Mouse (Mus musculus): ENCODE data around the gene Cdc42ep2.
A peak's percentile ranks its signal among the peaks of the same experiment; 100 is the strongest.
"Not testable (repeated sequence)": the region's sequence is repeated elsewhere in the genome, so short reads cannot be mapped to it uniquely, and the experiment has no call there.

The Cdc42ep2 gene

GRCm38 (mm10) chr19:5912103-5913006 lies 12.3 kb downstream of the Cdc42ep2 start:
- peak; percentile 98 for DNase-seq (ENCODE audit: low spot score)

DNA sequence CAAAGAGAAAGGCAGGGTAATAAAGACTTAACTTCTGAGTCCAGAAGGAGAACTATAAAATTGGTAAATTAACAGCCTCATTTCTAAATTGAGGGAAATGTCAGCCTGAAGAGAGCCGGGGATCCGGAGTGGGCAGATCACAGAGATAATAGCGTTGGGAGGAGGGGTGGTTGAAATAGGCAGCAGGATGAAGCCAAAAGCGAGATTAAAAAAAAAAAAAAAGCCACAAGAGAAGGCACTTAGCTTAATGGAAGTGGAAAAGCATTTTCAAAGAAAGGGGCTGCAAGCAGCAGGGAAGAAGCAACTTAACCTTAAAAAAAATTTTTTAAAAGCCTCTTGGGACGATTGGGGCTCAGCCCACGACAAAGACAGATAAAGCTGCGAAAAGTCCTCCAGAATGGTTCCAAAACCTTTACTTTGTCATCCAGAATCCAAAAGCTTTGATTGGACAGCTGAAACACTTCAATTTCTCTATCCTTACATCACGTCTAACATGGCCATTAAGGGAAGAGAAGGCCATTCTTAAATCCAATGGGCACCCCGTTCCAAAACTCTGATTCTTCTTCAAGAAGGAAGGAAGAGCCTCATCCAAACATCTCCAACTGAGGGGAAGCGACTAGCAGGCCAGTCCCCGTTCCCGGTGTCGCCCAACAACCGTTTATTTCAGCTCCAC lies 13.1 kb downstream of the Cdc42ep2 start:
- no peak for DNase-seq (ENCODE audit: low spot score)

DNA sequence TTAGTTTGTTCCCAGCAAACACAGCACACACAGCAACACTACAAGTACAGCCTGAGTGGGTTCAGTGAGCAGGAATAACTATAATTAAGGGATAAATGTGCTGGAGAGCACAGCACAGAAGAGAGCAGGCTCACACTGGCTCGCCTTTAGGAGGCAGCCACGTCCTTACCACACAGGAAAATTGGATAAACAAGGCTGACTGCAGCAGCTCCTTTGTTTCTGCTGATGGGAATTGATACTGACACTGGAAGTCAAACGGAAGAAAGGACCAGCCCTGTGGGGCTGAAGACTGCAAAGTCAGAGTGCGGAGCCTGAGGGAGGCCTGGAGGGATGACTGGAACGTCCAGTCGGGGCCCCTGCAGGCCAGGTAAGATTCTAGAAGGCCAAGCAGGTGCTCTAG lies 14.4 kb downstream of the Cdc42ep2 start:
- no peak for DNase-seq (ENCODE audit: low spot score)

DNA sequence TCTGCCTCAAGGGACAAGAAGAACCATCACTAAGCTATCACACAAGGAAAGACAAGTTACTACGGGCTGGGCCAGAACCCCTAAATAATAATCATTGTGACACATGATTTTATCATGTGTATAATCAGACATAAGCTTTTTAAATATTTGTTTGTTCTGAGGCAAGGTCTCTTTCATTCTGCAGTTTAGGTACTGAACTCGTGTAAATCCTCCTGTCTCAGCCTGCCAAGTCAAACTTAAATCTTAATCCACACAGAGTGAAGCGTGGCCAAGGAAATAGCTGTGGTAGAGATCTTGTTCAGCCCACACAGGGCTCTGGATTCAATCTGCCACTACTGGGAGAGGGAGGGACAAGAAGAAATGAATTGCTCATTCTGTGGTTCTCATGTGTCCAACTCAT lies 17.3 kb downstream of the Cdc42ep2 start:
- no peak for DNase-seq (ENCODE audit: low spot score)

GRCm38 (mm10) chr19:5894002-5894678 lies 30.5 kb downstream of the Cdc42ep2 start, which contains the start of gene Tigd3:
TSS of gene Tigd3 (minus strand) at chr19:5894149.
- peak; percentile 76 for DNase-seq (ENCODE audit: low spot score)

DNA sequence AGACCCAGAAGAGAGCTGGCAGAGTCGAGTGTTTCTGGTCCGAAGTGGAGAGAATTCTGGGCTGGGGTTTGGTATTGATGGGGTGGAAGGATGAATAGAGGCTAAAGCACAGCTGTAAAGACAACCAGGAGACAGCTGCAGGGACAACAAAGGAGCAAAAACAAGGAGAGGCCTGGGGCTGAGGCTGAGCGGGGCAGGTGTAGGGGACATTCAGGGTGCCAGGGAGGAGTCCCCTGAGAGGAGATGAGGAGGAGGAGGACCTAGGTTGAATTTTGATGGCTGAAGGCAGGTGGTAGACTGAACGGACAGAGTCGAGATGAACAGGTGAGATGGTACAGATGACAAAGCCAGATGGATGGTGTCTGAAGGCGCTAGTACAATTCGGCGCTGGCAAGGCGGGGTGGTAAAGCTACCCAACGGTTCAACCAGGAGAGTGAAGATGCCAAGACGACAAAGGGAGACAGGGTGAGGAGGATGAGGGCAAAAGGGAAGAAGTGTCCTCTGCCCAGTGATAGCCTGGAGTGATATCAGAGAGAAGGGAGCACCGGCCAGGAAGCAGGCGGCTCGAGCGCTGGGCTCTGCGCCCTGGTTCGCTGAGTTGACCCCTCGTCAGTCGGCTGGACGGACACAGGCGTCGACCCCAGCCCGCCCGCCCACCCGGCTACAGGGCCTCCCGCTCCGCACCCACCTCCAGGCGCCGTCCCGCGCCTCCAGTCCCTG lies 31.2 kb downstream of the Cdc42ep2 start:
- DNase-seq (ENCODE audit: low spot score) = no peak

DNA sequence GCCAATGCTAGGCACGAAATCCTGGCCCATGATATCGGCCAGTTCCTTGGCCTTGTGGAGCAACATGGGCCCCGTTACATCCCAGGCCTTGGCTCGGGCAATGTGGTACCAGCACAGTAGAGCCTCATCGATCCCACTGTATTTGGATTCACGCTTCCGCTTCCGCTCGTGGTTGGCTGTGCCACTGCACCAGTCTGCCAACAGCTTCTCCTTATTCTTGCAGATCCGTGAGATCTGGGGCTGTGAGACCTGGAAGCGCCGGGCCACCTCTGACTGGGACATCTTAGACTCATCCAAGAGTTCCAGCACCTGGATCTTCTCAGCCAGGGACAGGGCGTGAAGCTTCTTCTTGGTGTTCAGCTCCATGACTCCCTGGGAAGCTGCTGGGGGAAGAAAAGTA lies 31.9 kb downstream of the Cdc42ep2 start:
- no peak for DNase-seq (ENCODE audit: low spot score)

GRCm38 (mm10) chr19:5892262-5892661 lies 32.4 kb downstream of the Cdc42ep2 start:
- DNase-seq (ENCODE audit: low spot score) = no peak

GRCm38 (mm10) chr19:5891521-5892258 lies 32.9 kb downstream of the Cdc42ep2 start:
- DNase-seq (ENCODE audit: low spot score) = no peak

GRCm38 (mm10) chr19:5889211-5889610 lies 35.4 kb downstream of the Cdc42ep2 start:
- no peak for DNase-seq (ENCODE audit: low spot score)

GRCm38 (mm10) chr19:5887234-5887815 lies 37.3 kb downstream of the Cdc42ep2 start:
- DNase-seq (ENCODE audit: low spot score) = no peak

DNA sequence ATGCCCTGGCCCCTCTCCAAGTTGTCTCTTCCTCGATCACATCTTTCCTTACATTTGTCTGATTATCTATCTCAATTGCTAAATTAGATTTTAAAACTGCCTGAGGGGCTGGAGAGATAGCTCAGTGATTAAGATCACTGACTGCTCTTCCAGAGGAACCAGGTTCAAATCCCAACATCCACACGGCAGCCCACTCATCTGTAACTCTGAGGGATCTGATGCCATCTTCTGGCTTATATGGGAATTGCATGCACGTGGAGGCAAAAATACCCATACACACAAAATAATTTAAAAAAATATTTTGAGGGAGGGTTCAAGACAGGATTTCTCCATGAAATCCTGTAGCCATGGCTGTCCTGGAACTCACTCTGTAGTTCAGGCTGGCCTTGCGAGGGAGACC lies 38.8 kb downstream of the Cdc42ep2 start:
- DNase-seq (ENCODE audit: low spot score) = no peak

- DNase-seq (ENCODE audit: low spot score) = no peak
Measured at GRCm38 (mm10) chr19:5883935-5884334, 40.7 kb downstream of the Cdc42ep2 start.

DNA sequence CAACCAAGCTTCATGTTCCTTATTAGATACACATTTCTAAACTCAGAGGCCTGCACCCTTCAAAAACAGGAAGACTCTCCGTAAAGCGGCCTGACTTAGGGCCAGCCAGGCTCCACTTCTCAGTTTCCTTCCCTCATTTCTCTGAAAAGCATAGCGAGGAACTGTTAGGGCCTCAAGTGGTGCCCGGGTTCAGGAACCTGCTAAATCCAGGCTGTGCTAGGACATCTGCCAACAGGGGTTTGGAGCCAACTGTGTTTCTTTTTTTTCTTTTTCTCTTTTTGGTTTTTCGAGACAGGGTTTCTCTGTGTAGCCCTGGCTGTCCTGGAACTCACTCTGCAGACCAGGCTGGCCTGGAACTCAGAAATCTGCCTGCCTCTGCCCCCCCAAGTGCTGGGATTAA lies 42.5 kb downstream of the Cdc42ep2 start:
- DNase-seq (ENCODE audit: low spot score) = not testable (repeated sequence)

DNA sequence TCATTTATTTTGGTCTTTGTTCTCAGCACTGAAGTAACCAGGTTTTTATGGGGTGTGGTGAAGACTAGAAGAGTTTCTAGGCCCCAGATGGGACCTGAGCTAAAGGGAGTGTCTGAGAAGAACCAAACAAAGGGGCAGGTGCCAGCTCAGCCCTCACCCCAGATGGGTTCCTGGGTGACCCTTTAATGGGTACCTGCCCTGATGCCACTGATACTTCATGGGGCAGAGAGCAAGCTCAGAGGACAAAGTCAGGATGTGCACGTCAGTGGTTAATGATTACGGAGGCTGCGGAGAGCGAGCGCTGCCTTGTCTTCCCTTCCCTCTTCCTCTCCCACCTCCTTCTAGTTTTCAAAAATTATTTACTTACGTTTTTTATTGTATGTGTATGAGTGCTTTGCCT lies 43.5 kb downstream of the Cdc42ep2 start:
- DNase-seq (ENCODE audit: low spot score) = no peak

- no peak for DNase-seq (ENCODE audit: low spot score)
Measured at GRCm38 (mm10) chr19:5879735-5880134, 44.9 kb downstream of the Cdc42ep2 start.

DNA sequence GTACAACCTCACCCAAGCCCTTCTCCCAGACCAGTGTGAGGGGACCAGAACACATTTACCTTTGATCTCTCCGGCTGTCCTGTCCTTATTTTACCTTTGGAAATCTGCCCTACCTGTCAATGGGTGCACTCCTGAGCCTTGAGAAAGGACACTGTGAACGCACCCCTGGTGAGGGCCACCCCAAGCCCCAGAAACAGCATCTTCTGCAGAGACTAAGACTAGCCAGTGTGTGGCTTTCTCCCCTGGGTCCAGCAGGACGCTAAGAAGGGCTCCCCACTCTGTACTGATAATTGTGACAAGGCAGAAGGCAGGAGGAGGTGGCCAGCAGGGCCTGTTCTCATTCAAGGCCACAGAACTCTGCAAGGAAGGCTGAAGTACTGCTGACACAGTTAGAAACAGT lies 45.7 kb downstream of the Cdc42ep2 start:
- DNase-seq (ENCODE audit: low spot score) = no peak

DNA sequence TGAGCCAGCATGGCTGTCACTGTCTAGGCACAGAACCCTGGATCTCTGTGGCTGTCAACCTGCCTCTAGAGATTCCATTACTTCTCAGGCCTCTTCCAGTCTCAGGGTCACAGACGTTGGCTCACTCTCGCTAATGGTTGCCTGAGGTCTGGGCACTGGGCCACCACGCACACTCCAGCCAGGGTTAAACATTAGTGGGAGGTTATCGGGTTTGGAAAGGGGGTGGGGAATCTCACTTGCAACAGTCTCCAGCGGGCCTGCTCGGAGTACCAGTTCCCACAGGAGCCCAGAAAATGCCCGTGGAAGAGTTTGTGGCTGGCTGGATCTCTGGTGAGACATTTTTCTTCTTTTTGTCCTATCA lies 46.3 kb downstream of the Cdc42ep2 start:
- no peak for DNase-seq (ENCODE audit: low spot score)

DNA sequence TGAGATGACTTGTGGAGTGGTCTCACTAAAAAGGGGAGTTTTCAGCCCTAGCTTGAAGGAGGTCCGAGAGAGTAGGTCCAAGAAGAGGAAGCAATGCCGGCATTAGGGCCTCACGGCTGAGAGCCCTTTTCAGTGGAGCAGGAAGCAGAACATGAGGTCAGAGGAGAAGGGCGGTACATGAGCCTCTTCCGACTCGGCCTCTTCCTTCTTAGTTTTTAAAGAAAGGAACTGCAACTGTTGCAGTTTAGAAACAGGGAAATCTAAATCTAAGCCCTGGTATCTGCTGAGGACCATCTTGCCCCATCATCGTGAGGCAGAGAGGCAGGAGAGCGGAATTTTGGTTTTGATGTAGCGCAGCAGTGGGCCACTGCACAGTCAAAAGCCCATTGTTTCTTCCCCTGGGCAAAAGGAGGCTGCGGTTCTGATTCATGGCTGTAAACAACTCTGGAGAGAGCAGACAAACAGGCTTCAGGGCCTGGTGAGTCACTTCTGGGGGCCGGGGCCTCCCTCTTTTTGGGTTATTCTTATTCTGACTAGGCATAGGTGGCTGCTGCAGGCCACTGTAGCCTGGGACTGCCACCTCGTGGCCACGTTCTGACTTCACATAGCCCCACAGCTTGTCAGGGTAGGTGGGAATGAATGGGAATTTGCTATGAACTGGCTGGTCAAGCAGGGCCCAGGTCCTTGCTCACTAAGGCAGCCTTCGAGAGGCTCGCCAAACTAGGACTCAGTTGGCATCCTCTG lies 46.8 kb downstream of the Cdc42ep2 start, which contains the start of gene Slc25a45:
Gene Slc25a45 (plus strand): TSS at position 191 of the 744 bp plus-strand sequence.
- DNase-seq (ENCODE audit: low spot score) = peak; percentile 35

DNA sequence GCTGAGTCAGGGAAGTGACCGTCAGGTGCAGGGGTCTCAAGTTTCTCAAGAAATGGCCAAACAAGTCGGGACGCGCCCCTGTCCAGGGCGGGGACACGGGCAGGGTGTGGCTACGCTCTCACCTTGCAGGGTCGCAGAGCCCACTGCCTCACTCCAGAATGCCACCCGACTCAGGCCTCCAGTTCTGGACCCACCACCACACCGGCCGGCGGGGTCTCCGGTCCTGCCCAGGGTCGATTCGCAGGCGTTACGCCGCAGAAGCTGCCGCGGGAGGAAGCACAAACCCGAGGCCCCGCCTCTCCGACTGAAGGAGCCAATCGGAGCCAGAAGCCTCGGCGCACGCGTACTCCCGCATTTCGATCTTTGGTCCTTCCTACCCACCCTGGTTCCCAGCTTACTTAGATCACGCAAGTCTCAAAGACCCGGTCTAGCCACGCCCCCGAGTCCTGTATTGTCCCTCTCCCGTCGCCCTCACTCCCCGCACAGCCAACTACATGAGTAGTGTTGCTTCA lies 49.6 kb downstream of the Cdc42ep2 start, which contains the start of gene Frmd8:
Gene Frmd8 (minus strand): TSS at position 306 of the 512 bp plus-strand sequence.
- DNase-seq (ENCODE audit: low spot score) = peak; percentile 79
